Comparison of ENCODE assay signal across 17 mouse cellular contexts in the genomic region with DNA sequence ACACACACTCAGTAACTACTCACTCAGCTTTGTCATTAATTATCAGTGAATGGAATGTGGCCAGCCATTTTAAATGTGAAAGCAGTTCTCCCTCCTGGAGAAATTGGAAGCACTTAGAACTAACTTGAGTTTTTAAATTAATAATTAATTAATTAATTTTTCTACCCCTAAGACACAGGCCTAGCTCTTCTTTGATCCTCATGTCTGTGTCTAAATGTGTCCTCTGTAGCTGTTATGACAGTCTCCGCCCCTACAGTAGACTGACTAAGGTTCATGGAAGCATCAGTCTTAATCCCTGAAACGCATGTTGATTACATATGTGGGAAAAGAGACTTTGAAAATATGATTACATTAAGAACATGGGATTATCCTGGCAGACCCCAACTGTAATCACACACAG.
"Had no signal": no experiment of that assay in that cellular context is flagged by ENCODE, and none has a peak within 500 bp of the region (broad histone marks: within the 10 kb centered on the region; RNA-seq: fewer than 3 reads in every experiment).

No protein-coding gene starts in this region.

- H3K9me3 ChIP-seq: lung, embryonic 15.5 days; midbrain, embryonic 13.5 days; midbrain, embryonic 15.5 days; neural tube, embryonic 12.5 days; stomach, embryonic 15.5 days had no signal

- DNase-seq: lung, adult 2 months; lung, postnatal 14 days; lung, postnatal 36 days; right cerebral cortex, postnatal 14 days; thymus, adult 2 months; thymus, postnatal 25 days; thymus, postnatal 4 days had no signal

- H3K4me1 ChIP-seq: lung, embryonic 15.5 days; megakaryocyte, embryonic 14.5 days; midbrain, embryonic 13.5 days; midbrain, embryonic 15.5 days; neural tube, embryonic 12.5 days; stomach, embryonic 15.5 days had no signal

- H3K27me3 ChIP-seq: lung, embryonic 15.5 days; midbrain, embryonic 13.5 days; midbrain, embryonic 15.5 days; neural tube, embryonic 12.5 days; stomach, embryonic 15.5 days had no signal

- H3K4me3 ChIP-seq: lung, embryonic 15.5 days; megakaryocyte, embryonic 14.5 days; midbrain, embryonic 13.5 days; midbrain, embryonic 15.5 days; neural tube, embryonic 12.5 days; stomach, embryonic 15.5 days had no signal

- H3K27ac ChIP-seq: lung, embryonic 15.5 days; macrophage; midbrain, embryonic 13.5 days; midbrain, embryonic 15.5 days; neural tube, embryonic 12.5 days; stomach, embryonic 15.5 days; stomach, postnatal 0 days had no signal

- H3K4me2 ChIP-seq: lung, embryonic 15.5 days; midbrain, embryonic 11.5 days; midbrain, embryonic 13.5 days; midbrain, embryonic 15.5 days; neural tube, embryonic 12.5 days; stomach, embryonic 15.5 days had no signal

- H3K36me3 ChIP-seq: lung, embryonic 15.5 days; midbrain, embryonic 13.5 days; midbrain, embryonic 15.5 days; neural tube, embryonic 12.5 days; stomach, embryonic 15.5 days had no signal

- H3K9ac ChIP-seq: lung, embryonic 15.5 days; midbrain, embryonic 13.5 days; midbrain, embryonic 15.5 days; neural tube, embryonic 12.5 days; stomach, embryonic 15.5 days had no signal

- ATAC-seq: lung, postnatal 0 days; midbrain, embryonic 13.5 days; midbrain, embryonic 15.5 days had no signal
